Mouse (Mus musculus) liver, adult 2 months (tissue): ENCODE results near the gene Crtc1. TPM values are rescaled to one million over a fixed set of nuclear protein-coding genes. Genes with fewer than 3 reads are reported as not detected.

Experiments used
- DNase-seq: peaks from one replicate; pipeline ENCODE4 v3.0.0-alpha.2; 2011; ENCODE audit warnings: low read depth, low spot score; ENCODE audit errors: extremely low read depth
- H3K27ac ChIP-seq: fragments of 200-500 bp; replicated peaks from 2 replicates; pipeline ENCODE4 v1.5.1; 2012; ENCODE audit warnings: low read depth, mild to moderate bottlenecking, control low read depth, inconsistent platforms, low read length; ENCODE audit not compliant: insufficient read depth
- H3K27me3 ChIP-seq: fragments of 200-500 bp; 2 replicates; pipeline ENCODE4 v1.6.1; 2012; ENCODE audit warnings: mild to moderate bottlenecking, moderate library complexity, low read length, inconsistent platforms; ENCODE audit not compliant: control insufficient read depth, insufficient read depth
- H3K36me3 ChIP-seq: fragments of 200-500 bp; 2 replicates; pipeline ENCODE4 v1.6.1; 2012; ENCODE audit warnings: low read length, inconsistent platforms; ENCODE audit not compliant: control insufficient read depth, insufficient read depth
- H3K4me1 ChIP-seq: fragments of 200-500 bp; 2 replicates; pipeline ENCODE4 v1.6.1; 2011; ENCODE audit warnings: low read length; ENCODE audit not compliant: control insufficient read depth, insufficient read depth
- H3K4me3 ChIP-seq: fragments of 200-500 bp; 2 replicates; pipeline ENCODE4 v1.5.1; 2011; ENCODE audit warnings: low read depth, mild to moderate bottlenecking, control low read depth, low read length, moderate library complexity; ENCODE audit not compliant: insufficient read depth
- H3K79me2 ChIP-seq: fragments of 200-500 bp; 2 replicates; pipeline ENCODE4 v1.6.1; 2012; ENCODE audit warnings: inconsistent platforms, mild to moderate bottlenecking, low read length, moderate library complexity; ENCODE audit not compliant: control insufficient read depth, insufficient read depth
- H3K9ac ChIP-seq: fragments of 200-500 bp; 2 replicates; pipeline ENCODE4 v1.6.1; 2012; ENCODE audit warnings: low read depth, mild to moderate bottlenecking, control low read depth, inconsistent platforms, low read length
- CTCF ChIP-seq: fragments of 200-500 bp; IDR thresholded peaks from 2 replicates; pipeline ENCODE4 v1.5.1; 2011; ENCODE audit warnings: low read depth, low read length, control low read depth
- POLR2A ChIP-seq: fragments of 200-500 bp; IDR thresholded peaks from 2 replicates; pipeline ENCODE4 v1.6.1; 2011; ENCODE audit warnings: low read length, control low read depth; ENCODE audit not compliant: insufficient read depth; ENCODE audit errors: extremely low read depth
- WGBS: fragments of 180-500 bp; shearing (Covaris S2); methylation state at CpG from one replicate; pipeline ENCODE4 v1.1.7; 2018; 5-methylcytosine and 5-hydroxymethylcytosine counted together
- polyA plus RNA-seq: library from polyadenylated mRNA; depleted of rRNA; stranded (reverse); fragments of >200 nt; gene quantifications from 2 replicates; pipeline ENCODE4 v1.2.3, GENCODE M21; 2012
- total RNA-seq: library from RNA; depleted of rRNA; stranded (reverse); fragments of >200 nt; gene quantifications from 2 replicates; pipeline ENCODE4 v1.2.3, GENCODE M21; 2014

Gene Crtc1
- total and polyA plus RNA-seq, 2 experiments: 1.2 to 8.2 TPM

DNA sequence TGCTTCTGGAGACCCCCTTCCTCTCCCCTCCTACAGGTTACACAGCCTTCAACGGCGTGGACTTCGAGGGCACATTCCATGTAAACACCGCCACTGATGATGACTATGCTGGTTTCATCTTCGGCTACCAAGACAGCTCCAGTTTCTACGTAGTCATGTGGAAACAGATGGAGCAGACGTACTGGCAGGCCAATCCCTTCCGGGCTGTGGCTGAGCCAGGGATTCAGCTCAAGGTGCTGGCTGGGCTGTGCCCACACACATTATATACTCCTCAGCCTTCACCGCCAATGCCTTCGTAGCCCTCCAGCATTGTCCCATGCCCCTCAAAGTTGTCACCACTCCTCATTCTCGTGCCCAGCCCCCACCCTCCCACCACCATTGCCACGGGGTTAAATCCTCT, 59.3 kb downstream of the Crtc1 start:
- Histone ChIP-seq H3K4me1 (no peaks in the 10 kb centered on the region; the same call in 1 of the 2 replicates), H3K79me2 (no peaks in the 10 kb centered on the region), H3K4me3 (no peak overlapping the region), H3K27me3 (peaks cover 15% of the 10 kb centered on the region), H3K9ac (no peak overlapping the region), H3K36me3 (no peaks in the 10 kb centered on the region), H3K27ac (no peak overlapping the region)
- DNase-seq: no peak
- WGBS: 84% methylated on average over 12 of the region's 12 CpGs
- TF ChIP-seq POLR2A (no peak), CTCF (no peak)

GRCm38 (mm10) chr8:70377049-70377448, 62.3 kb downstream of the Crtc1 start:
- no peaks in the 10 kb centered on the region for H3K4me1 ChIP-seq
- H3K9ac ChIP-seq: no peak overlapping the region
- DNase-seq: no peak
- peaks cover 34% of the 10 kb centered on the region for H3K27me3 ChIP-seq
- TF ChIP-seq CTCF (no peak), POLR2A (no peak)
- no peak overlapping the region for H3K4me3 ChIP-seq
- 25% methylated on average over 15 of the region's 15 CpGs for WGBS
- H3K79me2 ChIP-seq: no peaks in the 10 kb centered on the region
- no peak overlapping the region for H3K27ac ChIP-seq
- H3K36me3 ChIP-seq: no peaks in the 10 kb centered on the region

DNA sequence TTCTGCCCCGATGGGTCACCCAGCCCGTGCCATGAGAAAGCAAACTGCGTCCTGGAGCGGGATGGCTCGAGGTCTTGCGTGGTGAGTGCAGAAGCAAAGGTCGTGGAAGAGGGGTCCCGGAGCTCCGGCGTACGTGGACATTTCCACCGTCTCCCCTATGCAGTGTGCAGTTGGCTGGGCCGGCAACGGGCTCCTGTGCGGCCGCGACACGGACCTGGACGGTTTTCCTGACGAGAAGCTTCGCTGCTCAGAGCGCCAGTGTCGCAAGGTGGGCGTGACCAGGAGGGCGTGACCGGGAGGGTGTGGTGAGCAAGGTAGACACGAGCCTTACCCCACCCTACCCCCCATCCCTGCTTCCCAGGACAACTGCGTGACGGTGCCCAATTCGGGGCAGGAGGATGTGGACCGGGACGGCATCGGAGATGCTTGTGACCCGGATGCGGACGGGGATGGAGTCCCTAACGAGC, 63.1 kb downstream of the Crtc1 start:
- H3K4me3 ChIP-seq: no peak overlapping the region
- H3K4me1 ChIP-seq: no peaks in the 10 kb centered on the region
- no peak for DNase-seq
- H3K9ac ChIP-seq: no peak overlapping the region
- H3K79me2 ChIP-seq: no peaks in the 10 kb centered on the region
- no peaks in the 10 kb centered on the region for H3K36me3 ChIP-seq
- 8% methylated on average over 37 of the region's 37 CpGs for WGBS
- TF ChIP-seq CTCF (no peak), POLR2A (no peak)
- no peak overlapping the region for H3K27ac ChIP-seq
- H3K27me3 ChIP-seq: peaks cover 34% of the 10 kb centered on the region

DNA sequence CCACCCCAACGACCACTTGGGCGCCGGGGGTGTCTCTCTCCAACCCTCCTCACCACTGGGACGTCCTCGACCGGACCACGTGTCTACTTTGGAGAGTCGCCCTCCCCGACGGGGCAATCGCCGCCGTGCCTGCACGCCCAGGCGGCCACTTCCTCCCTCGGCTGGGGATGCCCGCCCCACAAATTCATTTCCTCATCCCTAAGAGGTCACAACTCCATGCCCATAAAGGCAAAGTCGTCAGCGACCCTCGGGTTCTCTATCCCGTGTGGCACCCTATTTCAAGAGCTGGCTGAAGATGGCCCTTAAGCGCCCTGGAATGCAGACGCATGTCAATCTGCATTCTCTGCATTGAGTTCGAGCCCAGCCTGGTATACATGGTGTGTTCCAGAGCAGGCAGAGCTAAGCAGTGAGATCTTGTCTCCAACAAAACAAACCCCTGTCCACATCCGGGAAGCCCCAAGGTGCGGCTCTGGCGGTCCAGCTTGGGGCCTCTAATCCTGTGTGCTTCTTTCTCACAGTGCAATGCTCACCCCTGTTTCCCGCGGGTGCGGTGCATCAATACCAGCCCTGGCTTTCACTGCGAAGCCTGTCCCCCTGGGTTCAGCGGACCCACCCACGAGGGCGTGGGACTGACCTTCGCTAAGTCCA, 64.0 kb downstream of the Crtc1 start:
- H3K4me3 ChIP-seq: no peak overlapping the region
- H3K4me1 ChIP-seq: no peaks in the 10 kb centered on the region
- H3K9ac ChIP-seq: no peak overlapping the region
- no peak for DNase-seq
- TF ChIP-seq POLR2A: no peak
- TF ChIP-seq CTCF: no peak
- WGBS: 10% methylated on average over 35 of the region's 35 CpGs
- H3K27me3 ChIP-seq: peaks cover 34% of the 10 kb centered on the region
- H3K27ac ChIP-seq: no peak overlapping the region
- H3K36me3 ChIP-seq: no peaks in the 10 kb centered on the region
- no peaks in the 10 kb centered on the region for H3K79me2 ChIP-seq

DNA sequence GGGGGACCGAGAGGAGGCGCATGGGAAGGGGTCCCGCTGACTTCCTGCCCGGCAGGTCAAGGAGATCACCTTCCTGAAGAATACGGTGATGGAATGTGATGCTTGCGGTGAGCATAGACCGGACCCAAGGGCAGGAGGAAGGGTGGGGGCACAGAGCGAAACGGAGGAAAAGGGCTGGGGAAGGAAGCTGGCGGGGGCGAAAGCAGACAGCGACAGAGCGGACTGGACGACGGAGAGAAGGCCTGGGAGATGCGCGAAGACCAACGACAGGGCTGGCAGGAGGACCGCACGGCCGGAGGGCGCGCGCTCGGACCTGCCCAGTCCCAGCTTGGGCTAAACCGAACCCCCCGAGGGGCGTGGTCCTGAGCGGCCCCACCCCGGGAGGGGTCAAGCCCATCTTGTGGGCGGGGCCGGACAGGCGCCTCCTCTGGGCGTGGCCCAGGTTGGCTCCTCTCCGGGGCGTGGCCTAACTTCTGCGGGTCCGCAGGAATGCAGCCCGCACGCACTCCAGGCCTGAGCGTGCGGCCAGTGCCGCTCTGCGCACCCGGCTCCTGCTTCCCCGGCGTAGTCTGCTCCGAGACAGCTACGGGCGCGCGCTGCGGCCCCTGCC, 65.0 kb downstream of the Crtc1 start:
- DNase-seq: peak; percentile 14
- Histone ChIP-seq H3K79me2 (no peaks in the 10 kb centered on the region), H3K9ac (no peak overlapping the region), H3K4me3 (peak overlapping the region; percentile 43; the same call in 1 of the 2 replicates), H3K27me3 (peaks cover 34% of the 10 kb centered on the region), H3K4me1 (no peaks in the 10 kb centered on the region), H3K36me3 (no peaks in the 10 kb centered on the region), H3K27ac (no peak overlapping the region)
- 2% methylated on average over 53 of the region's 53 CpGs for WGBS
- TF ChIP-seq CTCF (no peak), POLR2A (no peak)
